Mouse (Mus musculus) A20 (cell line): ENCODE data around the gene Sertad4.
A peak's percentile ranks its signal among the peaks of the same experiment; 100 is the strongest.

ENCODE experiments used
- DNase-seq: peaks from one replicate; pipeline ENCODE4 v3.0.0-alpha.2; 2011; ENCODE audit warnings: low read depth, low spot score

Gene Sertad4

DNA sequence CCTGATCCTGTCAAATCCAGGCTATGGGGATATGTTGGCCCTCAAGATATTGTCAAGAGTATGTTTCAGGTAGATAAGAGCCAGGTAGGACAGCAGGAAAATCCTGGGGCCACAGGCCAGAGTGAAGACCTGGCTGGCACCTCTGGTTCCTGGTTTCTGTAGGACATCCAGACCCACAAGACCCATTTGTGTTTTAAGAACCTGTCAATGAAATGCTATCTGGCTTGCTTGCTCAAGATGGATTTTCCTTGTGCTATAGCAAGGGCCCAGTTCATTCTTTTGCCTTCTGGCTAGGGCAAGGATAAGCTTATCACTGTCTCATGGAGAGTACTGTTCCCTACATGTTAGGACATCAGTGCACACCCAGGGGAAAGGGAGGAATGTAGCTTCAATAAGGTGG, 3.5 kb downstream of the Sertad4 start:
- no peak for DNase-seq

GRCm38 (mm10) chr1:192851640-192852039, 3.9 kb downstream of the Sertad4 start:
- no peak for DNase-seq

- no peak for DNase-seq
Observed at GRCm38 (mm10) chr1:192851126-192851525, 4.4 kb downstream of the Sertad4 start.

GRCm38 (mm10) chr1:192849616-192850015, 5.9 kb downstream of the Sertad4 start:
- no peak for DNase-seq

DNA sequence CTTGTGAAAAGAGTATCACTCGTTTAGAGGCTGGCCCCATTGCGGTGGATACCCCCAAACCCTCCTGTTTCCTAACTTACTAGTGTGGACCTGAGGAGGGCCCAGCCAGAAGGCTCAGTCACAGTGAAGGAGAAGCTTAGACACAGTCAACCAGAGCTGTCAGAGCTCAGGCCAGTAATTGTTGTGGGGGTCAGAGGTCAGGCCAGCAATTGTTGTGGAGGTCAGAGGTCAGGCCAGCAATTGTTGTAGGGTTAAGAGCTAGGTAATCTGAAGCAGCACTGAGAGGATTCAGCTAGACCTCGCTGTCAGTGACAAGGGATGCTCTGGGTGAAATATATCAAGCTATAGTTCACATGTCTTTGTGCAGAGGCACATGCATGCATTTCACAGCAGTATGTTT, 8.3 kb downstream of the Sertad4 start:
- DNase-seq = no peak

DNA sequence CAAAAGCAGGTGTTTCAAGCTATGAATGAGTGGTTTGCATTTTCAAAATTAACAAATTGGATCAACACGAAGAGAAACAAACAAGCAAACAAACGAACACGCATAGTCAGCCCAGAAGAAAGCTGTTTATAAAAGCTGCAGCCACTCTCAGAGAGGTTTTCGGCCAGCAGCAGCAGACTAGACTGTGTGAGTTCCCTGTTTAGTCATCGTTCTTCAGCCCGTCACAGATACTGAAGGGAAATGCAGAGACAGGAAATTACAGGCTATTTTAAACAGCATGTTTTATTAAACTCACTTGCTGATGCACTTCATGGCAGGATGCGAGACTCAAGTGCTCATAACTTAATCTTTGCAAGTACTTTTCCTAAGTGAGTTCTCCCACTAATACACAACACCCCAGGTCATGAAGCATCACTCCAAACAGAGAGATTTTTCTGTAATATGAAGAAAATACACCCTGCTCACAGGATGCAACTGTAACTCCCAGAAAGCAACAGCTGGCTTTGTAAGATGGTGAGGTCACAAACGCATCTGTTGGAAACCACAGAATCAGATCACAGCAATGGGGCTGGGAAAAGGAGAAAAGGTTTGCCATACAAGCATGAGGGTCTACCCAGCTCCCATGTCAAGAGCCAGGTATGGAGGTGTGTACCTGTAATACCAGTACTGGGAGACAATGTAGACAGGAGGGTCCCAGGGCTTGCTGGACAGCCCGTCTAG, 14.3 kb downstream of the Sertad4 start:
- peak; percentile 37 for DNase-seq

- no peak for DNase-seq
Observed at GRCm38 (mm10) chr1:192840655-192841054, 14.9 kb downstream of the Sertad4 start.

- no peak for DNase-seq
Observed at GRCm38 (mm10) chr1:192835211-192835681, 20.3 kb downstream of the Sertad4 start.

DNA sequence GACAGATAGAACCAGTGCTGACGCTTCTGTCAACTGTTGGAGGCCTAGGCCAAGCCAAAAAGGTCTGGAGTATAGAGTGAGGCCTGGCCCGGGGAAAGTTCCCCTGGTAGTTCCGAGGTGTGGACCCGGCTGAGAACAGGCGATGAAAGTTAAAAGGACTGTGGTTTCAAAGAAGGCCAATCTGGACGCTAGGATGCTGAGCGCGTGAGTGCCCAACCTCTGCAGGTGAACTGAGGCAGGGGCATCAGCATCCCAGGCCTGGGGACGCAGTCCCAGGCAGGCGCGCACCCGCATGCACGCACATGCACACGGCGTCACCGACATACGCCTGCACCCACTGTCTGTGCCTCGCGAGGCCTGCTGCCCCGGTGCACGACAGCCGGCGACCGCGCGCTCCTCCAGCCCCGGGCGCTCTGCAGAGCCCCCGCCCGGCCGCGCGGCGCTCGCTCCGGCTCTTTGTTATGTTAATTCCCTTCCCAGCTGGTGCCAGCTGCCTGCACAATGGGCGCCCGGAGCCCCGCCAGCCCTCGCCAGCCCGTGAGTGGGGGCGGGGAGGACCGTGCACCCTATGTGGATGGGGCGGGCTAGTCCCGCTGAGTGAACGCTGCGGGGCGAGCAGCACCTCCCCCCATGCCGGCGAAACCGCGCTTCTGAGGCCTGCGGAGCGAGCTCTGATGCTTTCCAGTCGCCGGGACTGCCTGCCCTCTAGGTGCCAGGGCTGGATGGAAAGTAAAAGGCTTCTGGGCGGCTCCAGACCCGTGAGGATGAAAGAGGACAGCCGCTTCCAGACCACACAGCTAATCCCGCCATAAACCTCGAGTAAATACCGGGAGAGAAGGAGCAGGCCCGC, 21.0 kb downstream of the Sertad4 start:
- no peak for DNase-seq

DNA sequence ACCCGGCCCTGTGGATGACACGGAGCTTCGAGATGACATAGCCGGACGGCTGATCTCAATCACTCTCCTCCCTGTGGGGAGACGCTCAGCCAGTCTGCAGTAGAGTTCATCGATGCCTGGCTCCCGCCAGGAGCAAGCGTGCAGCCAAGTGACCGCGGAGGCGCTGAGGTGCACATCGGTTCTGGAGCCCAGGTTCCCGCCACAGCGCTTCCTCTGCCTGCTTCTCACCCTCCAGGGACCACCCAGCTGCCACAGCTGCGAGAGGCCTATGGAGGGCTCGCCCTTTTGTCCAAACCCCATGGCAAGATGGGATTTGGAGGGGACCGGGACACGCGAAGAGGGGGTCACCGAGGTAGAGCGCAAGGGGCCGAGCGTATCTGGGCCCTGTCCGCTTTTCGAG, 22.0 kb downstream of the Sertad4 start:
- no peak for DNase-seq

DNA sequence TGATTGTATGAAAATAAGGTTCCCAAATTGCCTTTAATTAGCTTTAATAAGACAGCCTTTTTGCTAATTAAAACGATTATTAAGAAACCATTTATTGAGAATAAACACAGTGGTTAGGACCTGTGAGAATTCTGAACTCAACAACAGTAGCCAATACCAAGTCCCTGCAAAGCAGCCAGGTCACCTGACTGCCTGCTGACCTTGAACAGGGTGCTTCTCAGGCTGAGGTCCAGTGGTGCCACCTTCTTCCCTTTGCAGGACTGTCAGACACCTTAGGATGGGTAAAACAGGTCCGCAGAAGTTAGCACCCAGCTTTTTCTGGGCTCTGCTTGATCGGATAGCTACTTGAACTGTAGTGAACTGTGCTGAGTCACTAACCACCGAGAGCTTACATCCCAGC, 22.5 kb downstream of the Sertad4 start:
- DNase-seq = no peak

DNA sequence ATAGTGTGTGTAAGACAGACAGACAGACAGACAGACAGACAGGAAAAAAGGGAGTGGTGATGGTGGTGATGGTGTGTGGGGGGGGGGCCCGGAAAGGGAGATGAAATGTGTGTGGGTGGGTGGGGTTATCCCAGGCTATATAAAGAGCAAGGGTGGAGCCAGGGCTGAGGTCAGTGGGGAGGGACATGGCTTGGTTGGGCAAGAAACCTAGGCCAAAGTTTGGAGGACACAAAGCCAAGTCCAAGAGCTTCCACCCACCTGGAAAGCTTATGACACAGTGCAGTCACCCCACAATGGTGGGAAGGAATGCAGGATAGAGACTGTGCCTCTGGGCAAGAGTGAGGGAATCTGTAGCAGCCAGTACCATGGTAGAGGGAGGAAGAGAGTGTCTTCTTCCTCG, 23.2 kb downstream of the Sertad4 start:
- DNase-seq = no peak

- no peak for DNase-seq
Observed at GRCm38 (mm10) chr1:192830444-192830843, 25.1 kb downstream of the Sertad4 start.

GRCm38 (mm10) chr1:192828928-192829327, 26.6 kb downstream of the Sertad4 start:
- no peak for DNase-seq

DNA sequence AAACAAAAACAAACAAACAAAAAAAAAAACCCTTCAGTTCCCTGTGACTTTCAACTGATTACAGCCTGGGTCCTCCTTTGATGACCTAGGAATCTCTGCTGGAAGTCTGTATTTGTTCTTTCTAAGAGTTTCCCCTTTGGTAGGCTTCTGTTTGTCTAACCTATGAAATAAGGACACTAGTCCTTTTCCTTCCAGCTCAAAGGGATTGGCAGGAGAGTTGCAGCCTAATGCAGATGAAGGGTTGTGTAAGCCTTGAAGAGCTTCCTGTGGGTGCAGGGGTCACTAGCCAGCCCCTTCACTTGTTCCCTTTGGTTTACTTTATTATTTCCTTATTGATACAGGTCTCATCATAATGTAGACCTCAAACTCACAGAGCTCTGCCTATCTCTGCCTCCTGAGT, 27.6 kb downstream of the Sertad4 start:
- DNase-seq = no peak

- no peak for DNase-seq
Observed at GRCm38 (mm10) chr1:192825746-192826145, 29.8 kb downstream of the Sertad4 start.

- no peak for DNase-seq
Observed at GRCm38 (mm10) chr1:192822652-192823525, 32.7 kb downstream of the Sertad4 start.

DNA sequence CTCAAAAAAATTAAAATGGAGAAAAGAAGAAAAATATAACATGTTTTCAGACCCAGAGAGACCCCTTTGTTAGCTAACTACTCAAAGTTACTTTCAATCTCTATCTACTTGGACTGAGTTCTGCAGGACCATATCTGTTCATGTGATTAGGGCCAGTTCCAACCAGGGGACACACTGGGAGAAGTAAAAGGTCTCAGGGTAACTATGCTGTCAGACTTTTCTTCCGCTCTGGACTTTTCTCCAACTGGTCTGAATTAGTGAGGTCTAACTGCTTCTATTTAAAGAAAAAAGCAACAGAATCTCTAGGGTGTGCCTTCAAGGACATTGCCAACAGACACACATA, 33.3 kb downstream of the Sertad4 start:
- DNase-seq = no peak

DNA sequence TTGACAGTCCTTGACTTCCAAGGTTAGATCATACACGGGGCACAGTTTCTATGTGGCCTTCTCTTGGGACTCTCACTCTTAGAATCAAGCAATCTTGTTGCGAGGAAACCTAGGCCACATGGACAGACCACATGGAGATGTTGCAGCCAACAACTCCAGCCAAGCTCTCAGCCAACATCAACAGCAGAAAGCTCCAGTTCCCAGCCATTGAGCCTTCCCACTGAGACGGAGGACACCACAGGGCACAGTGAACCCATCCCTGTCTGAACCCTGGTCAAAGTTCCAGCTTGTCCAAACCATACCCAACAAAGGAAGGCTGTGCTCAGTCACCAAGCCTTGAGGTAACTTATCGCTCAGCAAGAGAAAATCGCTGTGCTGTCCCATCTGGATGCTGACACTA, 37.2 kb downstream of the Sertad4 start:
- DNase-seq = no peak

DNA sequence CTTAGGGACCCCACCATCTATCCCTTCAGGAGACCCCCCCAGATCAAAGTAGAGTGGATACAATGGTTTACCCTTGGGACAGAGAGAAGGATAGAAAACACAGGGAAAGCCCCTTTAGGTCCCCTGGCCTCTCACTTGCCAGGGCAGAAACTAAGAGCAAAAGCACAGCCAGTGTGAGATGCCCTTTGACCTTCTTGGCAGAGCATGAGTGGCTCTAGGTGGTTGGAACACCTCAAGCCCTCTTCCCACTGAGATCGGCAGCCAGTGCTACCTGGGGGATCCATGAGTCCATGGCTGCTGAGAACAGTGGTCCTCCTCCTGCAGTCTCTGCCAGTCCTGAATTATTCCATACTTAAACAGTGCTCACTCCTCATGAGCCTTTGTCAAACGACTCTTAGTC, 39.8 kb downstream of the Sertad4 start:
- no peak for DNase-seq

DNA sequence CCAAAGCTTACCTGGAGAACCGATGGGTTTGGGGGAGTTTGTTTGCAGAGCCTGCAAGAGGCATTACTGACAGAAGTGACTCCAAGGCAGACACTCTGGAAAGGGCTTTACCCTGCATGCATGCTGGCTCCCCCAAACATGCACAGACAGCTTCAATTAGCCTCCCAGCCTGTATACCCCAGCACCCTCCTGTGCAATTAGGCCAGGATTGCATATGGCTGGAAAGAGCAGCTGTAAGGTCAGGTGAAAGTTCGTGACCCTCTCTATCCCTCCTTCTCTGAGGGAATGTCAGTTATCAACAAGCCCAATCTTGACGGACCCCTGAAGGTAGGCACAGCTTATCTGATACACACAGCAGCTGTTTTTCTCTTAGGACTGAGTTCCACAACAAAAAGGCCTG, 40.9 kb downstream of the Sertad4 start:
- DNase-seq = no peak

DNA sequence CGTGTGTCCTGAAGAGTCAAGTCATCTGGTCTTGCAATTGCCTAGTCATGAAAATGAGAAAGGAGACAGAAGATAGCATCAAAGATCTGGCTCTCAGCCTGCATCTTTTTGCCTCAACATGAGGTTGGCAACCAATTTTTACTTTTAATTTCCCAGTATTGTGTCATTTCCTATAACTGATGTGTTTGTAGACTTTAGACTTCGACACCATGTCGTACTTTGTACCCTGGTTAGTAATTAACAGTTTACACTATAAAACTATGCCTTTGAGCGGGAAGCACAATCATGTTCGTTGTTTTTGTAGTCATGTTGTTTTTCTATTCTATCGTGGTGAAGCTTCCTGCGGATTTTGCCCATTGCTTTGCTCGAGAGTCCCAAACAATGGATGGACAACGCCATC, 42.8 kb downstream of the Sertad4 start:
- no peak for DNase-seq
